Mouse (Mus musculus): ENCODE measurements around the gene Lemd2. TPM values are rescaled to one million over a fixed set of nuclear protein-coding genes. Genes with fewer than 3 reads are reported as not detected.

Lemd2 gene
- polyA plus RNA-seq, 1 experiment = 48.4 TPM

- no peak for TF ChIP-seq POLR2A (IDR thresholded peaks at IDR 0.05; ENCODE audit: low read depth, low read length)
- no peak for TF ChIP-seq CTCF (conservative IDR thresholded peaks at IDR 0.05; ENCODE audit: insufficient read depth, insufficient read length, low read depth, low read length)
- no peak for DNase-seq
- 82% methylated on average over 3 of the region's 3 CpGs for WGBS
Observed at GRCm38 (mm10) chr17:27176287-27176686, 28.0 kb downstream of the Lemd2 start.

GRCm38 (mm10) chr17:27175196-27175874 lies 28.9 kb downstream of the Lemd2 start:
- 30% methylated on average over 14 of the region's 14 CpGs for WGBS
- Histone ChIP-seq H3K4me1 (ENCODE audit: control insufficient read depth, insufficient read depth, low read length) (no peaks in the 10 kb centered on the region), H3K27me3 (replicated peaks; ENCODE audit: control insufficient read depth, insufficient read depth, low read length) (no peaks in the 10 kb centered on the region), H3K27ac (ENCODE audit: insufficient read depth, low read depth, low read length) (no peak overlapping the region), H3K4me3 (ENCODE audit: insufficient read depth, low read depth, low read length) (no peak overlapping the region), H3K36me3 (ENCODE audit: control insufficient read depth, insufficient read depth, low read length) (no peaks in the 10 kb centered on the region)
- TF ChIP-seq CTCF (conservative IDR thresholded peaks at IDR 0.05; ENCODE audit: insufficient read depth, insufficient read length, low read depth, low read length) (no peak), POLR2A (IDR thresholded peaks at IDR 0.05; ENCODE audit: low read depth, low read length) (no peak)
- no peak for DNase-seq

More at GRCm38 (mm10) chr17:27176287-27176686, 28.0 kb downstream of the Lemd2 start:
- no peaks in the 10 kb centered on the region for H3K27me3 ChIP-seq (replicated peaks; ENCODE audit: control insufficient read depth, insufficient read depth, low read length)
- H3K27ac ChIP-seq (ENCODE audit: insufficient read depth, low read depth, low read length) = no peak overlapping the region
- no peaks in the 10 kb centered on the region for H3K4me1 ChIP-seq (ENCODE audit: control insufficient read depth, insufficient read depth, low read length)
- H3K4me3 ChIP-seq (ENCODE audit: insufficient read depth, low read depth, low read length) = no peak overlapping the region
- H3K36me3 ChIP-seq (ENCODE audit: control insufficient read depth, insufficient read depth, low read length) = no peaks in the 10 kb centered on the region

- DNase-seq = no peak
- H3K27me3 ChIP-seq (replicated peaks; ENCODE audit: control insufficient read depth, insufficient read depth, low read length) = no peaks in the 10 kb centered on the region
Observed at GRCm38 (mm10) chr17:27173715-27174114, 30.6 kb downstream of the Lemd2 start.

GRCm38 (mm10) chr17:27172459-27172858 lies 31.8 kb downstream of the Lemd2 start:
- Histone ChIP-seq H3K36me3 (ENCODE audit: control insufficient read depth, insufficient read depth, low read length) (no peaks in the 10 kb centered on the region), H3K4me1 (ENCODE audit: control insufficient read depth, insufficient read depth, low read length) (no peaks in the 10 kb centered on the region), H3K4me3 (ENCODE audit: insufficient read depth, low read depth, low read length) (no peak overlapping the region), H3K27ac (ENCODE audit: insufficient read depth, low read depth, low read length) (no peak overlapping the region), H3K27me3 (replicated peaks; ENCODE audit: control insufficient read depth, insufficient read depth, low read length) (no peaks in the 10 kb centered on the region)
- TF ChIP-seq CTCF (conservative IDR thresholded peaks at IDR 0.05; ENCODE audit: insufficient read depth, insufficient read length, low read depth, low read length) (no peak), POLR2A (IDR thresholded peaks at IDR 0.05; ENCODE audit: low read depth, low read length) (no peak)
- 71% methylated on average over 9 of the region's 9 CpGs for WGBS
- DNase-seq = no peak

More at GRCm38 (mm10) chr17:27173715-27174114, 30.6 kb downstream of the Lemd2 start:
- WGBS = 75% methylated on average over 3 of the region's 3 CpGs
- no peak for TF ChIP-seq CTCF (conservative IDR thresholded peaks at IDR 0.05; ENCODE audit: insufficient read depth, insufficient read length, low read depth, low read length)
- no peak for TF ChIP-seq POLR2A (IDR thresholded peaks at IDR 0.05; ENCODE audit: low read depth, low read length)
- Histone ChIP-seq H3K4me3 (ENCODE audit: insufficient read depth, low read depth, low read length) (no peak overlapping the region), H3K36me3 (ENCODE audit: control insufficient read depth, insufficient read depth, low read length) (no peaks in the 10 kb centered on the region), H3K27ac (ENCODE audit: insufficient read depth, low read depth, low read length) (no peak overlapping the region), H3K4me1 (ENCODE audit: control insufficient read depth, insufficient read depth, low read length) (no peaks in the 10 kb centered on the region)

GRCm38 (mm10) chr17:27171121-27171520 lies 33.1 kb downstream of the Lemd2 start:
- no peaks in the 10 kb centered on the region for H3K4me1 ChIP-seq (ENCODE audit: control insufficient read depth, insufficient read depth, low read length)
- no peak overlapping the region for H3K27ac ChIP-seq (ENCODE audit: insufficient read depth, low read depth, low read length)
- DNase-seq = no peak
- no peaks in the 10 kb centered on the region for H3K36me3 ChIP-seq (ENCODE audit: control insufficient read depth, insufficient read depth, low read length)
- WGBS = 75% methylated on average over 5 of the region's 5 CpGs
- H3K27me3 ChIP-seq (replicated peaks; ENCODE audit: control insufficient read depth, insufficient read depth, low read length) = no peaks in the 10 kb centered on the region
- TF ChIP-seq CTCF (conservative IDR thresholded peaks at IDR 0.05; ENCODE audit: insufficient read depth, insufficient read length, low read depth, low read length) = no peak
- TF ChIP-seq POLR2A (IDR thresholded peaks at IDR 0.05; ENCODE audit: low read depth, low read length) = no peak
- H3K4me3 ChIP-seq (ENCODE audit: insufficient read depth, low read depth, low read length) = no peak overlapping the region

GRCm38 (mm10) chr17:27169952-27170695 lies 34.1 kb downstream of the Lemd2 start:
- TF ChIP-seq POLR2A (IDR thresholded peaks at IDR 0.05; ENCODE audit: low read depth, low read length) (no peak), CTCF (conservative IDR thresholded peaks at IDR 0.05; ENCODE audit: insufficient read depth, insufficient read length, low read depth, low read length) (no peak)
- Histone ChIP-seq H3K27ac (ENCODE audit: insufficient read depth, low read depth, low read length) (no peak overlapping the region), H3K4me1 (ENCODE audit: control insufficient read depth, insufficient read depth, low read length) (no peaks in the 10 kb centered on the region), H3K36me3 (ENCODE audit: control insufficient read depth, insufficient read depth, low read length) (no peaks in the 10 kb centered on the region), H3K27me3 (replicated peaks; ENCODE audit: control insufficient read depth, insufficient read depth, low read length) (no peaks in the 10 kb centered on the region), H3K4me3 (ENCODE audit: insufficient read depth, low read depth, low read length) (no peak overlapping the region)
- 80% methylated on average over 11 of the region's 11 CpGs for WGBS
- DNase-seq = no peak

- WGBS = 97% methylated on average over 4 of the region's 4 CpGs
- H3K27me3 ChIP-seq (replicated peaks; ENCODE audit: control insufficient read depth, insufficient read depth, low read length) = no peaks in the 10 kb centered on the region
- DNase-seq = no peak
- H3K4me3 ChIP-seq (ENCODE audit: insufficient read depth, low read depth, low read length) = no peak overlapping the region
- no peaks in the 10 kb centered on the region for H3K36me3 ChIP-seq (ENCODE audit: control insufficient read depth, insufficient read depth, low read length)
- no peaks in the 10 kb centered on the region for H3K4me1 ChIP-seq (ENCODE audit: control insufficient read depth, insufficient read depth, low read length)
- H3K27ac ChIP-seq (ENCODE audit: insufficient read depth, low read depth, low read length) = no peak overlapping the region
- TF ChIP-seq POLR2A (IDR thresholded peaks at IDR 0.05; ENCODE audit: low read depth, low read length) = no peak
- no peak for TF ChIP-seq CTCF (conservative IDR thresholded peaks at IDR 0.05; ENCODE audit: insufficient read depth, insufficient read length, low read depth, low read length)
Observed at GRCm38 (mm10) chr17:27168569-27168968, 35.7 kb downstream of the Lemd2 start.
